Mouse (Mus musculus) liver, adult 2 months (tissue): Measurements from ENCODE around the gene Serac1.

Experiments
- CTCF ChIP-seq: fragments of 200-500 bp; IDR thresholded peaks from 2 replicates; pipeline ENCODE4 v1.5.1; 2011; ENCODE audit warnings: low read depth, low read length, control low read depth
- POLR2A ChIP-seq: fragments of 200-500 bp; IDR thresholded peaks from 2 replicates; pipeline ENCODE4 v1.6.1; 2011; ENCODE audit warnings: low read length, control low read depth; ENCODE audit not compliant: insufficient read depth; ENCODE audit errors: extremely low read depth

DNA sequence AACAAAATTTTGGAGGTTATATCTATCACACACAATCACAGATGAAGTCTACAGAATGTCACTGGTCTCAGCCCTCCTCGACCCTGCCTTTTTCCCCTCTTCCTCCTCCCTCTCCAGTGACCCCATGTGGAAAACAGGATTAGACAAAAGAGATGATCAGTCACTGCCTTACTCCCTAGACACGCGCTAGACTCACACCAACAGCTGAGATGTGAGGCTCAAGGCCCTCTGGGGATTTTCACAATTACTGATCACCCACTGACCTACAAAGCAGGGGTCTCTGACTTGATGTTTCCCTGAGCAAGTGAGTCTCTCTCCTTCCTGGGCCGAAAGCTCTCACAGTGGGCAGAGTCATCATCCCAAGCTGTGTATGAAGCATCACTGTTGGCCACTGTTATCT, 26.7 kb downstream of the Serac1 start:
- TF ChIP-seq CTCF (no peak), POLR2A (no peak)
